Mouse (Mus musculus) bone marrow macrophage, adult 2 months (primary cell): ENCODE measurements around the gene Gm17334. TPM values are rescaled to one million over a fixed set of nuclear protein-coding genes. Genes with fewer than 3 reads are reported as not detected.

Source experiments
- H3K27ac ChIP-seq: 2 replicates; pipeline ENCODE4 v1.5.1; 2012; ENCODE audit warnings: low read depth, low read length; ENCODE audit not compliant: insufficient read depth
- H3K4me1 ChIP-seq: 2 replicates; pipeline ENCODE4 v1.6.1; 2012; ENCODE audit warnings: low read length; ENCODE audit not compliant: control insufficient read depth, insufficient read depth
- H3K4me3 ChIP-seq: 2 replicates; pipeline ENCODE4 v1.5.1; 2012; ENCODE audit warnings: mild to moderate bottlenecking, low read length, moderate library complexity; ENCODE audit not compliant: insufficient read depth
- CTCF ChIP-seq: IDR thresholded peaks from 2 replicates; pipeline ENCODE4 v1.5.1; 2012; ENCODE audit warnings: low read depth, mild to moderate bottlenecking, low read length, moderate library complexity
- POLR2A ChIP-seq: IDR thresholded peaks from 2 replicates; pipeline ENCODE4 v1.6.1; 2012; ENCODE audit warnings: mild to moderate bottlenecking, low read depth, low read length, borderline replicate concordance
- polyA plus RNA-seq: library from polyadenylated mRNA; stranded (reverse); fragments of >200 nt; gene quantifications from 2 replicates; pipeline ENCODE4 v1.2.4, GENCODE M21; 2012; ENCODE audit not compliant: missing spikeins, insufficient read depth, insufficient read length

The Gm17334 gene
- polyA plus RNA-seq: not detected in 2 replicates

GRCm38 (mm10) chr11:53773087-53773486, at the start of gene Gm17334:
Gm17334 (minus strand) TSS chr11:53773187.
- Histone ChIP-seq H3K27ac (peak within 1 kb of the TSS; percentile 5; the same call in 1 of the 2 replicates), H3K4me3 (peak within 1 kb of the TSS; percentile 34), H3K4me1 (peaks cover 48% of the 10 kb centered on the region)
- TF ChIP-seq CTCF: no peak
- no peak for TF ChIP-seq POLR2A

- H3K4me1 ChIP-seq: peaks cover 31% of the 10 kb centered on the region
- H3K27ac ChIP-seq: no peak overlapping the region
- H3K4me3 ChIP-seq: no peak overlapping the region
- TF ChIP-seq CTCF: no peak
- TF ChIP-seq POLR2A: no peak
Observed at GRCm38 (mm10) chr11:53821945-53822338, 49.0 kb upstream of the Gm17334 start.

- peaks cover 31% of the 10 kb centered on the region for H3K4me1 ChIP-seq
- TF ChIP-seq POLR2A (no peak), CTCF (no peak)
- no peak overlapping the region for H3K27ac ChIP-seq
- no peak overlapping the region for H3K4me3 ChIP-seq
Observed at GRCm38 (mm10) chr11:53821230-53821944, 48.4 kb upstream of the Gm17334 start.

GRCm38 (mm10) chr11:53820516-53821170, 47.7 kb upstream of the Gm17334 start:
- H3K4me3 ChIP-seq: no peak overlapping the region
- peaks cover 24% of the 10 kb centered on the region for H3K4me1 ChIP-seq
- TF ChIP-seq CTCF (no peak), POLR2A (no peak)
- H3K27ac ChIP-seq: no peak overlapping the region

- Histone ChIP-seq H3K4me3 (no peak overlapping the region), H3K27ac (no peak overlapping the region), H3K4me1 (peaks cover 24% of the 10 kb centered on the region)
- TF ChIP-seq POLR2A: no peak
- no peak for TF ChIP-seq CTCF
Observed at GRCm38 (mm10) chr11:53819511-53819910, 46.5 kb upstream of the Gm17334 start.

- Histone ChIP-seq H3K4me3 (no peak overlapping the region), H3K27ac (no peak overlapping the region), H3K4me1 (peaks cover 24% of the 10 kb centered on the region)
- no peak for TF ChIP-seq POLR2A
- TF ChIP-seq CTCF: no peak
Observed at GRCm38 (mm10) chr11:53818794-53819193, 45.8 kb upstream of the Gm17334 start.

- Histone ChIP-seq H3K4me1 (peaks cover 21% of the 10 kb centered on the region), H3K27ac (no peak overlapping the region), H3K4me3 (no peak overlapping the region)
- TF ChIP-seq CTCF (no peak), POLR2A (no peak)
Observed at GRCm38 (mm10) chr11:53816841-53817375, 43.9 kb upstream of the Gm17334 start.

GRCm38 (mm10) chr11:53814810-53815209, 41.8 kb upstream of the Gm17334 start:
- no peak overlapping the region for H3K4me3 ChIP-seq
- peaks cover 16% of the 10 kb centered on the region for H3K4me1 ChIP-seq
- TF ChIP-seq POLR2A (no peak), CTCF (no peak)
- H3K27ac ChIP-seq: no peak overlapping the region

GRCm38 (mm10) chr11:53813001-53813868, 40.2 kb upstream of the Gm17334 start:
- no peak overlapping the region for H3K4me3 ChIP-seq
- TF ChIP-seq POLR2A: no peak
- no peak for TF ChIP-seq CTCF
- peaks cover 17% of the 10 kb centered on the region for H3K4me1 ChIP-seq
- no peak overlapping the region for H3K27ac ChIP-seq
